Mouse (Mus musculus) common myeloid progenitor, adult 5-6 weeks (primary cell): ENCODE measurements around the gene Gm17654. TPM values are rescaled to one million over a fixed set of nuclear protein-coding genes. Genes with fewer than 3 reads are reported as not detected.
"Not testable (repeated sequence)": the region's sequence is repeated elsewhere in the genome, so short reads cannot be mapped to it uniquely, and the experiment has no call there.

Experiments used
- ATAC-seq: replicated peaks from 2 replicates; pipeline ENCODE4 v1.8.0; 2016; ENCODE audit warnings: low read depth, mild to moderate bottlenecking, moderate TSS enrichment, inconsistent platforms; ENCODE audit not compliant: poor library complexity, severe bottlenecking
- total RNA-seq: library from RNA; stranded (forward); fragments of 200-1000, 187-1606 nt; gene quantifications from 2 replicates; pipeline ENCODE4 v1.2.3, GENCODE M21; 2017

The Gm17654 gene
- total RNA-seq = not detected in 2 replicates

DNA sequence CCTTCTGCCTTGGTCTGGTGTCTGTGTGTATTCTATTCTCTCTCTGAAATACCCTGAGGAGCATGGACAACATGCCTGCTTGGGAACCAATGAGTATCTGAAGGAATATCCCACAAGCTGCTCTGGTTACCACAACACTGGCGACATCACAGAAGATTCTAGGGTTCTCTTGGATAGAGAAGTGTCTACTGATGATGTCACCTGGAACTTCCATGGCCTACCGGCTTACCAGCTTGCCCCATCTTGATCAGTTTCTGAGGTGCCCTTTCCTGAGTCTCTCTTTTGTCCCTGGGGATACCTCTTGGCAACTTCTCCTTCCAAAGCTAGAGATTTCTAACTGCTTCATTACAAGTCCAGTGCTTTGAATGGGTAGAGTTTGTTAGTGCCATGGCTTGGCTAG is at the start of gene Gm17654:
TSS of gene Gm17654 (minus strand) at position 101 of the 400 bp plus-strand sequence.
- not testable (repeated sequence) for ATAC-seq

DNA sequence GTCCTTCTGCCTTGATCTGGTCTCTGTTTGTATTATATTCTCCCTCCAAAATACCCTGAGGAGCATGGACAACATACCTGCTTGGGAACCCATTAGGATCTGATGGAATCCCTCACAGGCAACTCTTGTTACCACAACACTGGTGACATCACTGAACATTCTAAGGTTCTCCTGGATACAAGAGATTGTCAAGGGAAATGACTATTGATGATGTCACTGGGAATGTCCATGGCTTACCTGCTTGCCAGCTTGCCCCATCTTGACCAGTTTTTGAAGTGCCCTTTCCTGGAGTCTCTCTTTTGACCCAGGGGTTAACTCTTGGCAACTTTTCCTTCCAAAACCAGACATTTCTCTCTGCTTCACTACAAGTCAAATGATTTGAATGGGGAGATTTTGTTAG is 29.0 kb upstream of the Gm17654 start, which contains the start of gene Gm10375:
TSS of gene Gm10375 (minus strand) at position 101 of the 400 bp plus-strand sequence.
- ATAC-seq = not testable (repeated sequence)

DNA sequence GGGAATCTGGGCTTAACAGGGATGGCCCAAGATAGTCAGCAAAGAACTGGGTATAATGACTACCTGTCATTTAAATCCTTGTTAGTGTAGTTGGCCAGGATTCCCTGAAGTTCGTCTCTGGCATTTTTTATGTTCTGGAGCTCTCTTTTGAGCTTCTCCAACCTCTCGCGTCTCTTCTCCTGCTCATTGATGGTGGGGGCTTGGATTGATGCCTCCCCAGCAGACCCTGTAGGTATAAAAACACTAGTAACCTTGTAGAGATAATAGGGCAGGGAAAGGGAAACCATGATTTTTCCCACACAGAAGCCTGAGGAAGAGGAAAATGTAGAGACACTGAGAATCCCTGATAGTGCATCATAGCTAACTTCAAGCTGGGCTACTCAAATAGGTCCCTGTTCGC is 977 bp downstream of the Gm17654 start:
- ATAC-seq = not testable (repeated sequence)

DNA sequence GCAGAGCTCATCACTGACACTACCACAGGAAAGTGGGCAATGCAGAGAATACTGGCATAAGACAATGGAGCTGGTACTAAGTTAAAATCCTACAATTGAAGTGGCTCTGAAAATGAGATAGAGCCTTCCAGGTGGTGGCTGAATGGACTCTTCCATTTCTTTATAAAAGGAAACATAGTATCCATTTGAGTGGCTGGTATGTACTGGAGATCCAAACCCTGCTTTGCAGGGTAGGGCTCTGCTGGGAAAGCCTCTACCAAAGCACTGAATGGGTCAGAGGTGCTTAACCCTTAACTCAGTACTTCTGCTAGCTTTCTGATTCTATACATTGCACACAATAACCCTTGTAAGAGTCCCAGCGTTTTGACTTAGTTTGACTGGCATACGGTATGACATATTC is 26.7 kb downstream of the Gm17654 start:
- ATAC-seq = not testable (repeated sequence)

DNA sequence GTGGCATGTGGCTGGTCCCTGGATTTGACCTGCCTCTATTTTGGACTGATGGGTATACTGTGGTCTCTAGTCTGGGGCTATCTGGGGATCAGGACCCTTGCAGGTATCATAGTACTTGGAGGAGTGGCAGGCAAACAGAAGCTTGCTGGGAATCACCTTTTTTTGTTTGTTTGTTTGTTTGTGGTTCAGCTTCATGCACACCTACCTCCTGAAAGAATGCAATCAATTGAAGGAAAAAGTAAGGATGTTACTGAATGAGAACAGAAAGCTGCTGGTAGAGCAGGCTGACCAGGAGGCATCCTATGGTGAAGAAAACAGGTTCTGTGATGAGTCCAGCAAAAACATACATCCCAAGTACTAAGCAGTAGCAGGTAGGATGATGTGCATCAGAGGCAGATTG is 32.7 kb downstream of the Gm17654 start:
- ATAC-seq = not testable (repeated sequence)

DNA sequence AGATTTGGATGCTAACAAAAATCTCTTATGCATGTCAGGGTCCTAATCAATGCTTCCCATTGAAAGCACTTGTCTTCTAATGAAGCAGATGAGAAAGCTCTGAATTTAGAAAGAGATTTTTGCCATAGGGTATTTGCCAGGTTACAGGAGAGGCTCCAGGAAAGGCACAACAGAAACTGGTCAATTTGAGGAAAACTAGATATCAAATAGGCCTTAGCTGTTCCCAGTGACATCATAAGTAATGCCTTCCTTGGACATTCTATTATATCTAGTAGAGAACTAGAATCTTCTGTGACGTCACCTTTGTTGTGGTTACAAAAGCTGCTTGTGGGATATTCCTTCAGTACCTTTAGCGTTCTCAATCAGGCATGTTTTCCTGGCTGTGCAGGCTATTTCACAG is 35.7 kb downstream of the Gm17654 start, which contains the start of gene Gm5799:
TSS of gene Gm5799 (plus strand) at position 301 of the 400 bp plus-strand sequence.
- ATAC-seq = not testable (repeated sequence)

DNA sequence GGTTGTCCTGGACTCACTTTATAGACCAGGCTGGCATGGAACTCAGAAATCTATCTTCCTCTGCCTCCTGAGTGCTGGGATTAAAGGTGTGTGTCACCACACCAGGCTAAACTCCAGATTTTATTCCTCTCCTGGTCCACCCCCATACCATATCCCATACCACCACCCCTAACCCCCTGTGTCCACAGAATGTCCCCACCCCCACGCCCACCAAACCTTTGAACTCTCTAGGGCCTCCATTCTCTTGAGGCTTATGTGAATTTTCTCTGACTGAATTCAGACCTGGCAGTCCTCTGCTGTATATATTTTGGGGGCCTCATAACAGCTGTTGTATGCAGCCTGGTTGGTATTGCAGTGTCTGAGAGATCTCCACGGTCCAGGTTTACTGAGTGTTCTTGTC is 40.8 kb downstream of the Gm17654 start:
- not testable (repeated sequence) for ATAC-seq

DNA sequence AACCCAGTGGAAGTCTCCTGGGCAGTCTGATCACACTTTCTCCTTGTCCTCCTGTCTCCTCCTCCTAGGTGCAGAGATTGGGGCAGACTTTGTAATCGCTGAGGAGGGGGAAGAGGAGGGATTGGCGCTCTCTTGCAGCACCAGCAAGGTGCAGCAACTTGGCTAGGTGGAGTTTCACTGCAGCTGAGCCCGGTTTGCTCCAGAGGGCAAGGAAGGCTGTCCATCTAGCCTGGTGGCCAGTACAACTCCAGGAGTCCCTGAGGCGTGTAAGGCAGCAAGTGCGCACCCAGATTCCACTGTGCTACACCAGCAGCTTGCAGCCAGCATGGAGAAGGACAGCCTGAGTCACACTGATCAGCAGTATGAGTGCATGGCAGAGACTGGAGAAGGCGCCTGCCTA is 46.6 kb downstream of the Gm17654 start:
- ATAC-seq = not testable (repeated sequence)

DNA sequence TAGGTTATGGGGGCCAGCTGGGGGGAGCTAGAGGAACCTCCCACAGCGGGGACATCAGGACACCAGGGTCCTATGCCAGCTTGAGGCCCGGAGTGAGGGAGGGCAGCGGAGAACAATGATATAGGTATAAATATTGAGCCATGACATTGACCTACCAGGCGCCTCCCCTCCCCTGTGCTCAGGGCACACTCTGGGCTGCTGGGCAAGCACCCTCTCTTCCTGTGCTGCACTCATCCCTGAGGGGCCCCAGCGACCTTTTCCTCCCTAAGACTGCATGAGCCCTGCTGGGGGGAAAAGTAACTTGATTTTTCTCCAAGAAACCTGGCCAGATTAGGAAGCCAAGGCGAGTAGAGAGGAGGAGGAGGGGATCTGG is 46.9 kb downstream of the Gm17654 start:
- ATAC-seq = not testable (repeated sequence)

DNA sequence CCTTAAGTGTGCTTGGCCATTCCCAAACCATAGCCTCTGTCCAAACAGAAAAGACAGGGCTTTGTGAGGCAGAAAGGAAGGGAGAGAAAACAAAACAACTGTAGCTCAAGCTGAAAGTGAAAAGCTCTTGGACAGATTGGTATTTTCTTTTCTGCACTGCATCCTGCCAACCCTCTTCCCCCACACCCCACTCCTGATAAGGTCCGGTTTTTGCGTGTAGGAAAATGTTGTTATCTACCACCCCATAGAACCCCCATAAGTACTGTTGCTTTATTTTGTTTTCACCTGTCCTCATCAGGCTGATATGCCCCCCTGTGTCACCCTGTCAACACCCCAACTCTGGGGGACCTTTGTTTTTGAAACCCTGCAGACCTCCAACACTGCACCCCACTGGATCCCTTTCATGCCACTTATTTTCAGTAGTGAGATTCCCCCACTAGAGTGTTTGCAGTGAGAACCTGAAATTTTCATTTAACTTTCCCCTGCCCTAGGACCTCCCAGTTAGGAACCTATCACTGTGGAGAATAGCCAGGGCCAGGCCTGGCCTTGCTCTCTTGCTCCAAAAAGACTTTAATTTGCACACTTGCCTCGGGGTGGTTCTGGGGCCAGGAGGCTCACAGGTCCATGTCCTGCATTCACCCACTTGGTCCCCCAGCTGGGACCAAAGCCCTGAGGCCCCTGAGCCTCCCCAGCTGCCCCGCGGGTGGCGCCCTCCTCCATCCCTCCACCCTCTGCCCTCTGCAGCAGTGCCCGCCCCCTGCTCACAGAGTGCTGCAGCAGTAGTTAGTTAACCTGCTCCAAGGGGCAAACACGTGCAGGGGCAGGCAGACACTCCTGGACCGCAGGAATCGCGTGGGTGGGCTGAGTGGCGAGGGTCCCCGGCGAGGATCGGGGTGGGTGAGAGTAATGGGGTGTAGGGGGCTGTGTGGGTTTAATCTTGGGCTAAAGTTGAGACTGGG is 47.6 kb downstream of the Gm17654 start:
- ATAC-seq = not testable (repeated sequence)

Other genes starting within 250 kb of the Gm17654 start
- gene 1700001F09Rik, start 231.3 kb downstream of the Gm17654 start, total RNA-seq = not detected in 2 replicates
- not detected in 2 replicates for gene Gm8138, start 162.8 kb downstream of the Gm17654 start, total RNA-seq
- gene Gm5799, start 35.6 kb downstream of the Gm17654 start, total RNA-seq = not detected in 2 replicates
- gene Gm10375, start 28.9 kb upstream of the Gm17654 start, total RNA-seq = not detected in 2 replicates
- not detected in 2 replicates for gene Gm8165, start 98.1 kb upstream of the Gm17654 start, total RNA-seq
- gene Gm7324, start 118.7 kb upstream of the Gm17654 start, total RNA-seq = 18.5 and 19.1 TPM in 2 replicates
- not detected in 2 replicates for gene Gm16506, start 148.3 kb upstream of the Gm17654 start, total RNA-seq
- gene Gm6526, start 168.7 kb upstream of the Gm17654 start, total RNA-seq = not detected in 2 replicates
- gene Gm8180, start 205.6 kb upstream of the Gm17654 start, total RNA-seq = not detected in 2 replicates